Mouse (Mus musculus) cerebellum, adult 9-11 months (tissue): ENCODE results near the gene Pex5.

ENCODE experiments used
- DNase-seq: peaks from one replicate; pipeline ENCODE4 v3.0.0; 2022

Pex5 gene

DNA sequence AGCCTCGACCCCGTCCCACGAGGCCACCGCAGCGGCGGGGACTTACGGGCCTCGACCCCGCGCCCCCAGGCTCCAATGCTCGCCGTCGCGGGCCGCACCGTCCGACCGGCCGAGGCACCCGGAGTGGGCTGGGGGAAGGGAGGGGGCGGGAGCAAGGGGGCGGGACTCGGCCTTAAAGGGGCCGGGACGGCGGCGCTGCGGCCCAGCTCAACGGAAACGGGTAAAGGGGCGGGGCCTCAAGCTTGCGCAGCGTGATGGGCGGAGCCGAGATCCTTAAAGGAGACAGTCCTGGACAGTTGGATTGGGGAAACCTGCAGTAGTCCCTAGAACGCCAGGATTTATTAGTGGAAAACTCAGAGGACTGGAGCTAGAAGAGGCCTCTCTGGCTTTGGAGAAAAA, at the start of gene Pex5:
Pex5 (minus strand) TSS at position 141 of the 399 bp plus-strand sequence.
- DNase-seq = peak; percentile 97

DNA sequence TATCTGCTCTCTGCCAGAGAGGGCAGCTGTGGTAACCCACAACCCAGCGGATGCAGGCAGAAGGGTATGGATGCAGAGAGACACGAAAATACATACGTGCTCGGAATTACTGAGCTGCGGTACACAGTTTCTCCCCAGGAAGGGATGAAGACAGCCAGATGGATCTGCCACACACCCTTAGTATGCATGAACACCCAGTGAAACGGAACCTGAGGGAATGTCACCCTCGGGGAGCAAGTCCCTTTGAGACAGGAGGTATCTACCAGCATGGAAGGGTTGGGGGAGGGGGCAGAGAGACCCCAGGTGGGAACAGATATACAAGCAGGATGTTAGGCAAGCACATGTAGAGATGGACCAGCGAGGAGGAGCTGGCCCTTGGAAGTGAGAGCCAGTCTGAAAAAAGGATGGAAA, 49.0 kb upstream of the Pex5 start:
- peak; percentile 80 for DNase-seq

GRCm38 (mm10) chr6:124459388-124459787, 44.5 kb upstream of the Pex5 start:
- no peak for DNase-seq

GRCm38 (mm10) chr6:124458505-124458904, 43.6 kb upstream of the Pex5 start:
- DNase-seq = peak; percentile 99

DNA sequence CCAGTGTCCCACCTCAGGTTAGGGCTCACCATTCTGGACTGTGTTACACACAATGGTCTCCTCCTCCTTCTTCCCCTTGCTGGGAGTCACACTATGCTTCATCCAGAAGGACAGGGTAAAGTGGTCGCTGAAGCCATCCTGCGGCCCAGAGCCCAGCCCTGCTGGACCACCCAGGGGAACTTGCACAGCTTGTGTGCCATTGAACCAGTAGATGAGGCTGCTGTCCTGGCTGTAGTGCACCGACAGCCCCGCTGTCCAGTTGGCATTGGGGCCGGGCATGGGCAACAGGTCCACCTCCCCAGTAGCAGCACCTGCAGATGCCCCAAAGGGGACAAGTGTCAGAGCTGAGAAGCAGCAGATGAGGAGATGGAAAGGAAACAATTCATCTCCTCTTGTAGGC, 43.0 kb upstream of the Pex5 start:
- DNase-seq = peak; percentile 72

GRCm38 (mm10) chr6:124456243-124456642, 41.4 kb upstream of the Pex5 start:
- DNase-seq = no peak

DNA sequence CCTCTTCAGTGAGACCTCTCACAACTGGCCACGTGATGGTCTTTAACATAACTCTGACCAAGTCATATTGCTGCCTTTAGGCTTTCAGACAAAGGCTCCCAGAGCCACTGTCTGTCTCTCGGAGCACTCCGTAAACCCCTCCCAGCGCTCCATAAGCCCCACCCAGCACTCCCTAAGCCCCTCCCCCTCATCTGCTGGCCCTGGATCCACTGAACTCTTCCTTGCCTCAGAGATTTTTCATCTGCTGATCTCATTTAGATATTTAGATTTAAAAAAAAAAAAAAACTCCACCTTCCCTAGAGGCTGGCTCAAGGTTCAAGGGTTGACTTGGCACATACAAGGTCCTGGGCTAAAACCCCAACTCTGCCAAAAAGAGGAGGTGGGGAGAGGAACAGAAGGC, 38.9 kb upstream of the Pex5 start:
- no peak for DNase-seq

DNA sequence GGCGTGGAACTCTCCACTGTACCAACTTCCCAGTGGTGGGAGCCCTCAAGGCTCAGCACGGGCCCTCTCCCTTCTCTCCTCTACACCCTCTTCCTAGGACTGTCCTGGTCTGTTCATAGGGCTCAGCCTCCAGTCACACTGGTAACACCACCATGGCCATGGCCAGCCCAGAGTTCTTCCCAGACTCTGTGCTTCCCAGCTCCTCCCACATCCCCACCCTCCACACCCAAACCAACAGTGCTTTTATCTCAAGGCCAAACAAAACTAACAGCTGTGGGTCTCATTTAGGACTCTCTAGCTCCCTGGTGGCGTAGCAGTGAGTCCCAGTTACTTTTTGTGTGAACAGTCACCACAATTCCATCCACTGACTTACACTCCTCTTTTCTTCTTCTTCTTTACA, 37.1 kb upstream of the Pex5 start:
- no peak for DNase-seq

DNA sequence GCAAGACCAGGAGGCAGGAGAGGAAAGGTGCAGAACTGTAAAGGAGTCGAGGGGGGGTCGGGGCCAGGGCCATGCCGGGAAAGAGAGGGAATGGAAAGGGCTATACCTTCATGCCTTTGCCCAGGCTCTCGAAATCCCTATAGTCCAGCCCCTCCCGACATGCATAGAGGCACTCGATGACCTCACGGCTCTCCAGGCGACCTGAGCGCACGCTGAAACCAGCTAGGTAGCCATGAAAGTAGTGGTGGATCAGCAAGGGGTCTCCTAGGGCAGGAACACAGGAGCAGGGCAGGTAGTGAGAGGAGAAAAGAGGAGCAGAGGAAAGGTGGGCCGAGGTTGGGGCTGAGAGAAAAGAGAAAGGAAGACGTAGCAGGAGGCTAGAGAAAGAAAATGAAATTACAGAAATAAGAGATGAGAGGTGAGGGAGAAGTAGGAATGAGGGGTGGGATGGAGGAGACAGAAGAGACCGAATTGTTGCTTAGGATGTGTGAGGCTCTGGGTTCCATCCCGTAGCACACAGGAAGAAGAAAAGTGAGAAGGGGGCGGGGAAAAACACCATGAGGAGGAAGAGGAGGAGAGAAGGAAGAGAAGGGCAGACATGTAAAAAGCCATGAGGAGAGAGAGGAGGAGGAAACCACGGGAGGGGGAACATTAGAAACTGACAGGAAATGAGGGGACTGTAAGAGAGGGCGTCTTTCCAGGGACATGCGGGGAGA, 35.0 kb upstream of the Pex5 start:
- DNase-seq = no peak

- DNase-seq = no peak
Observed at GRCm38 (mm10) chr6:124448959-124449667, 34.2 kb upstream of the Pex5 start.

- DNase-seq = no peak
Observed at GRCm38 (mm10) chr6:124448186-124448852, 33.5 kb upstream of the Pex5 start.

GRCm38 (mm10) chr6:124447356-124447755, 32.5 kb upstream of the Pex5 start:
- DNase-seq = no peak

DNA sequence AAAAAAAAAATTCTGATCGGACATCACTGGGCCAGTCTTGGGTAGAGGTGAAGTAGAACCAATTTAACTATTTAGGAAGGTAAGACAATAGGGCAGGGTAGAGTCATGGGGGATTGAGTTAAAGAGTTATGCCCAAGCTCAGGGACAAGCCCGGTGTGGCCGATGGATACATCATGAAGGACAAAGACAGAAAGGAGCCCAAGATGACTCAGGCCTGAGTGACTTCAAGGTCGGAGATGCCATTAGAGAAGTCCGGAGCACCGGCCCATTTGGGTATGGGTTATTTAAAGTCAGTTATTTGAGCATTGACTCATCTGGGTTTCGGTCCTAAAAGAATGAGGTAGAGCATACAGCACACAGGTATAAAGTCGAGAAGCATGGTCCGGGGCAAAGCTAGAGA, 31.6 kb upstream of the Pex5 start:
- DNase-seq = no peak

- DNase-seq = no peak
Observed at GRCm38 (mm10) chr6:124446024-124446423, 31.2 kb upstream of the Pex5 start.

DNA sequence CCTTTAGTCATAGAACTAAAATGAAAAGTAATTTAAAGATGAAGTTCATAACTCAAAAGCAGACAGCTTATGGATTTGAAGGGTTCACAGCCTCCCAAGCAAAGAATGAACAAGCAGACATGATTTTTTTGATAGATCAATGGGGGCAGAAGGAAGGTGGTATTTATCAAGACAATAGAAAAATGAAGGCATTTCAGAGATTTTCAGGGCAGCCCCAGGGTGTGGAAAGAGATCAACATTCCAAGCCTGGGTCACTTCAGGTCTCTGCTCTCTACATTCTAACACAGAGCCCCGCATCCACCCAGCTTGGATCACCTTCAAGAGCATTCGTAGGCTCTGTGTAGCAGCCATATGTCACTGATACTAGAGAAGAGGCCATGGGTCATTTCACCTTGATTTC, 28.5 kb upstream of the Pex5 start:
- no peak for DNase-seq

- DNase-seq = no peak
Observed at GRCm38 (mm10) chr6:124436245-124436644, 21.4 kb upstream of the Pex5 start.

DNA sequence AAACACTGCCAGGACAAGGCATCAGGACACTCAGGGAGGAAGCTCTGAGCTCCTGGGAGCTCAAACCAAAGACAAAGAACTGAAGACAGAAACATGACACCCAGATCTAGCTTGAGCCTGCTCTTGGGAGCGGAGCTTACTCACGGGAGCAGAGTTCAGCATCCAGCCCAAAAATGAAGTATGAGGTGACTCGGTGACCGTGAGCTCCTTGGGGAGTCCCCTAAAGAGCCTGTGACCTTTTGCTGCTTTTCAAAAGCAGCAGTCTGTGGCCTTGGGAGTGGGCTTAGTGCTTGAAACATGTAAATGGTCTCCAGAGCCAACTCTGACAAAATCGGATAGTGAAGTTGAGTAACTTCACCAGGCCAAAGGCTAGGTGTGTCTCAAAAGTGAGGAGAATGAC, 20.3 kb upstream of the Pex5 start:
- no peak for DNase-seq

- DNase-seq = no peak
Observed at GRCm38 (mm10) chr6:124433688-124434324, 18.9 kb upstream of the Pex5 start.

- DNase-seq = no peak
Observed at GRCm38 (mm10) chr6:124430784-124431495, 16.1 kb upstream of the Pex5 start.

DNA sequence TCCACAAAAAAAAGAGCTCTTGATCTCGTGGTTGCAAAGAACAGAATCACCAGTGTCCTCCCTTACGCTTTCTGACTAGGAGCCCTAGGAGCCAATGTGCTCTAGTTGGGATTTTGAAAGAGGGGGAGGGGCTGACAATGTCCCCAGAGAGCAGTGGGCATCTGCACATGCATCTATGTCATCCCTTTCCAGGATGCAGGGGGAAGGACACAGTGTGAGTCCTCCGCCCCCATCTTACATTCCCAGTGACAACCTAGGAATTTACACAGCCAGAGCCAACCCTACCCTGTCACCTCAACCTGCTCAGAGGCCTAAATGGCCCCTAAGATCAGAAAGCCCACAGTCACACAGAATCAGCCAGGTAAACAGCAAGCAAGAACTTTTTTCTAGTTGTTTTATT, 15.5 kb upstream of the Pex5 start:
- no peak for DNase-seq

DNA sequence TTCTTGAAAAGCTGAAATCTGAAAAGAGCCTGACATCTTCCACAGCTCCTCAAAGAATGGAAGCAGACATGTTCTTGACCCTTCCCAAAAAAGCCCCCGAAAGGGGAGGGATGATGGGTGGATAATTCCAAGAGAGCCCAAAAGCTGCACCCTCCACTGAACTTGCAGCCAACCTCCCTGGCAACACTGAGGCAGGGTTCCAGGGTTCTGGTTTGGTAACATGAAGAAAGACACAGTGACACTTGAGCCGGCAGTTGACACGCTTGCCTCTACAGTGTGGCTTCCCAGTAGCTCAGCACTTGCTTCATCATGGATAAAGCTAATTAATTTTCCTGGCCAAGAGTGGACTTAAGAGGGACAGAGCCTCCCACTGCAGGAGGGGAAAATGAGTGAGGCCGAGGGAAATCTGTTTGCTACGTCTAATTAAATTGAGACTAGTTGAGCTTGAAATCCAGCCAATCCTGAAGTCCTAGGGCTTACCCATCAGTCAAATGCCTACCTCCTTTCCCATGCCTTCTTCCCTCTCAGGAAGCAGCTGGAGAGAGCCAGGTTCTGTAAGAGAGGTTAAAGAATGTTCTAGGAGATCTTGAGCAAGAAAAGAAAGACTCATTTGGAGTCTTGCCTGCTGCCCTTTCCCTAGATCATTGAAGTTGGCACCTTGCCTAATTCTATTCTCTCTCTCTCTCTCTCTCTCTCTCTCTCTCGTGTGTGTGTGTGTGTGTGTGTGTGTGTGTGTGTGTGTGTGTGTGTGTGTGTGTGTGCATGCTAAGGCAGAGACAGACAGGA, 13.1 kb upstream of the Pex5 start:
- DNase-seq = no peak

DNA sequence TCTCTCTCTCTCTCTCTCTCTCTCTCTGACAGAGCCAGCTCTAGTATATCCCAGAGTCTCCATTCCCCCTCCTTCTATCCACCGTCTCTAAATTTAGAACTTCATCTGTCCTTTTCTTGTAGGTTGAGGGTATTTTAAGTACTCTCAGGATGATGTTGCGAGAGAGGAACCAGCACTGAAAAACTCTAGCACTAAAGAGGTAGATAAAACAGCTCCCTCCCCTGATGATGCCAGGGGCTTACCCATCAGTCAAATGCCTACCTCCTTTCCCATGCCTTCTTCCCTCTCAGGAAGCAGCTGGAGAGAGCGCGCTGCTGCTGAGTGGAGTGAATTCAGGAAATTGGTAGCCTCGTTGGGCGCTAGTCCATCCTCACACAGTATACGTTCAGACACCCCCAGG, 12.4 kb upstream of the Pex5 start:
- DNase-seq = no peak
